Mouse (Mus musculus) naive thymus-derived CD4-positive, alpha-beta T cell, adult 5 months (primary cell): Measurements from ENCODE around the gene 7530416G11Rik. TPM values are rescaled to one million over a fixed set of nuclear protein-coding genes. Genes with fewer than 3 reads are reported as not detected.

Experiments used
- polyA plus RNA-seq: library from polyadenylated mRNA; unstranded; fragments of 100-300 nt; shearing (Covaris generic); gene quantifications from one replicate; pipeline ENCODE4 v1.2.1, GENCODE M21; 2017

The 7530416G11Rik gene
- not detected for polyA plus RNA-seq

DNA sequence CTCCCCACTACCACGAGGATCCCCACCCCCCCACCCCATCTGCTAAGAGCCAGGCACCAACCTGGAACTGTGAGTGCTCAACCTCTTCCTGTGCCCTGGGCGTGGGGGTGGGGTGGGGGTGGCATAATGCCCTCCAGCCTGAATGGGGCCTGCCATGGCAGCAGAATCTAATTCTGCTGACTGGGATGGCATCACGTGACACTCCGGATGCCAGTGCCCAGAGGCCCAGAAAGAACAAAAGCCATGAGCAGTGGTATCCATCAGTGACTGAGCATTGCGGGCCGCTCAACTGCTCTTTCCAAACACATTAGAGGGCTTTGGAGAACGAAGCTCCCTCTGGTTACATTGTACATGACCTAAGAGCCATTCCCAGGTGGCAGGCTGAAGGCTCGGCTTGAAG lies at the start of gene 7530416G11Rik:
Gene 7530416G11Rik, minus strand, starts transcription at position 101 of the 400 bp plus-strand sequence.

Other genes with a start within 250 kb of the 7530416G11Rik start
- 114 TPM for gene Atxn10, start 167.0 kb downstream of the 7530416G11Rik start, polyA plus RNA-seq
- not detected for gene Wnt7b, start 79.2 kb upstream of the 7530416G11Rik start, polyA plus RNA-seq
- not detected for gene Ppara, start 231.8 kb upstream of the 7530416G11Rik start, polyA plus RNA-seq